Mouse (Mus musculus) hindbrain, postnatal 0 days (tissue): Measurements from ENCODE around the gene Tbc1d1. TPM values are rescaled to one million over a fixed set of nuclear protein-coding genes. Genes with fewer than 3 reads are reported as not detected.

Experiments
- ATAC-seq: fragments of 200-750 bp; cut with Nextera tagmentation; 2 replicates; pipeline ENCODE4 v1.8.0; 2017; ENCODE audit warnings: mild to moderate bottlenecking, moderate TSS enrichment, moderate library complexity
- DNase-seq: peaks from one replicate; pipeline ENCODE4 v3.0.0-alpha.2; 2015; ENCODE audit warnings: low spot score
- H3K27ac ChIP-seq: fragments of 300-500 bp; sonication (generic); 2 replicates; pipeline ENCODE4 v1.5.1; 2014; ENCODE audit warnings: mild to moderate bottlenecking
- H3K27me3 ChIP-seq: fragments of 300-500 bp; sonication (generic); 2 replicates; pipeline ENCODE4 v1.6.1; 2014; ENCODE audit warnings: low read length, mixed read lengths; ENCODE audit not compliant: insufficient read depth
- H3K36me3 ChIP-seq: fragments of 300-500 bp; sonication (generic); 2 replicates; pipeline ENCODE4 v1.6.1; 2014; ENCODE audit warnings: low read length, mixed read lengths; ENCODE audit not compliant: insufficient read depth
- H3K4me1 ChIP-seq: fragments of 300-500 bp; sonication (generic); 2 replicates; pipeline ENCODE4 v1.6.1; 2014; ENCODE audit warnings: antibody characterized with exemption, low read length, mixed read lengths; ENCODE audit not compliant: insufficient read depth
- H3K4me2 ChIP-seq: fragments of 300-500 bp; sonication (generic); 2 replicates; pipeline ENCODE4 v1.6.1; 2014; ENCODE audit warnings: low read depth, mild to moderate bottlenecking, low read length, moderate library complexity, mixed read lengths
- H3K4me3 ChIP-seq: fragments of 300-500 bp; sonication (generic); 2 replicates; pipeline ENCODE4 v1.5.1; 2014; ENCODE audit warnings: low read length
- H3K9ac ChIP-seq: fragments of 300-500 bp; sonication (generic); replicated peaks from 2 replicates; pipeline ENCODE4 v1.6.1; 2014; ENCODE audit warnings: mild to moderate bottlenecking, low read length, moderate library complexity, mixed read lengths
- H3K9me3 ChIP-seq: fragments of 300-500 bp; sonication (generic); 2 replicates; pipeline ENCODE4 v1.6.1; 2016; ENCODE audit warnings: low read length, mixed read lengths
- CTCF ChIP-seq: IDR thresholded peaks from 2 replicates; pipeline ENCODE4 v1.5.1; 2016; ENCODE audit warnings: antibody characterized with exemption, control low read depth, low read depth
- WGBS: fragments of 180-500 bp; shearing (Covaris S2); extraction: QIAGEN DNeasy Blood & Tissue Kit; methylation state at CpG from one replicate; pipeline ENCODE4 v1.1.7; 2014; 5-methylcytosine and 5-hydroxymethylcytosine counted together
- polyA plus RNA-seq: library from polyadenylated mRNA; unstranded; fragments of >200 nt; fragmentation: Nextera tagmentation; extraction: Ambion mirVana; gene quantifications from 2 replicates; pipeline ENCODE4 v1.2.1, GENCODE M21; 2015
- total RNA-seq: library from RNA; depleted of rRNA; stranded (reverse); fragments of >200 nt; gene quantifications from 2 replicates; pipeline ENCODE4 v1.2.3, GENCODE M21; 2014

Tbc1d1 gene
- total and polyA plus RNA-seq, 2 experiments from 2014 or later, result 7.2 to 19.2 TPM

GRCm38 (mm10) chr5:64381538-64381937, 225.4 kb downstream of the Tbc1d1 start:
- WGBS, result 28% methylated on average over 8 of the region's 8 CpGs
- H3K27me3 ChIP-seq, result no peaks in the 10 kb centered on the region
- peak overlapping the region; percentile 11; the same call in 1 of the 2 replicates for H3K27ac ChIP-seq
- H3K36me3 ChIP-seq, result no peaks in the 10 kb centered on the region
- H3K4me3 ChIP-seq, result no peak overlapping the region
- H3K4me2 ChIP-seq, result no peak overlapping the region
- H3K9ac ChIP-seq, result no peak overlapping the region
- no peak for TF ChIP-seq CTCF
- ATAC-seq, result no peak
- no peak for DNase-seq
- no peaks in the 10 kb centered on the region for H3K9me3 ChIP-seq
- peaks cover 9% of the 10 kb centered on the region; the same call in 1 of the 2 replicates for H3K4me1 ChIP-seq

GRCm38 (mm10) chr5:64382451-64383057, 226.4 kb downstream of the Tbc1d1 start:
- Histone ChIP-seq H3K4me2 (no peak overlapping the region), H3K4me3 (no peak overlapping the region), H3K36me3 (no peaks in the 10 kb centered on the region), H3K27ac (no peak overlapping the region), H3K9me3 (no peaks in the 10 kb centered on the region), H3K4me1 (peaks cover 9% of the 10 kb centered on the region; the same call in 1 of the 2 replicates), H3K9ac (no peak overlapping the region), H3K27me3 (no peaks in the 10 kb centered on the region)
- ATAC-seq, result peak; percentile 83
- TF ChIP-seq CTCF, result peak; percentile 99
- peak; percentile 90 for DNase-seq
- WGBS, result 20% methylated on average over 8 of the region's 8 CpGs

GRCm38 (mm10) chr5:64383215-64383614, 227.1 kb downstream of the Tbc1d1 start:
- H3K36me3 ChIP-seq, result no peaks in the 10 kb centered on the region
- no peak for ATAC-seq
- H3K4me3 ChIP-seq, result no peak overlapping the region
- H3K4me2 ChIP-seq, result no peak overlapping the region
- no peak overlapping the region for H3K27ac ChIP-seq
- WGBS, result 85% methylated on average over 4 of the region's 4 CpGs
- no peaks in the 10 kb centered on the region for H3K27me3 ChIP-seq
- H3K4me1 ChIP-seq, result peaks cover 9% of the 10 kb centered on the region; the same call in 1 of the 2 replicates
- no peak for TF ChIP-seq CTCF
- H3K9me3 ChIP-seq, result no peaks in the 10 kb centered on the region
- DNase-seq, result no peak
- no peak overlapping the region for H3K9ac ChIP-seq

GRCm38 (mm10) chr5:64384546-64384945, 228.4 kb downstream of the Tbc1d1 start:
- Histone ChIP-seq H3K4me2 (no peak overlapping the region), H3K27ac (no peak overlapping the region), H3K36me3 (no peaks in the 10 kb centered on the region), H3K4me1 (peaks cover 9% of the 10 kb centered on the region; the same call in 1 of the 2 replicates), H3K9me3 (no peaks in the 10 kb centered on the region), H3K27me3 (no peaks in the 10 kb centered on the region), H3K4me3 (no peak overlapping the region), H3K9ac (no peak overlapping the region)
- DNase-seq, result no peak
- TF ChIP-seq CTCF, result no peak
- WGBS, result 75% methylated on average over 6 of the region's 6 CpGs
- ATAC-seq, result no peak

- H3K4me2 ChIP-seq, result no peak overlapping the region
- DNase-seq (no peak), ATAC-seq (no peak)
- no peak overlapping the region for H3K9ac ChIP-seq
- no peaks in the 10 kb centered on the region for H3K9me3 ChIP-seq
- H3K36me3 ChIP-seq, result no peaks in the 10 kb centered on the region
- no peak overlapping the region for H3K4me3 ChIP-seq
- TF ChIP-seq CTCF, result no peak
- 0 out of 2 replicates have a peak, but pooled peaks cover 4% of the 10 kb centered on the region for H3K4me1 ChIP-seq
- no peaks in the 10 kb centered on the region for H3K27me3 ChIP-seq
- WGBS, result 83% methylated on average over 3 of the region's 3 CpGs
- no peak overlapping the region for H3K27ac ChIP-seq
These were observed 230.9 kb downstream of the Tbc1d1 start for GRCm38 (mm10) chr5:64386996-64387395.

GRCm38 (mm10) chr5:64389202-64389929, 233.3 kb downstream of the Tbc1d1 start:
- no peak overlapping the region for H3K9ac ChIP-seq
- no peak overlapping the region for H3K4me2 ChIP-seq

GRCm38 (mm10) chr5:64391346-64391745, 235.2 kb downstream of the Tbc1d1 start:
- H3K9me3 ChIP-seq, result no peaks in the 10 kb centered on the region
- no peak overlapping the region for H3K9ac ChIP-seq
- no peaks in the 10 kb centered on the region for H3K4me1 ChIP-seq
- WGBS, result 52% methylated on average over 4 of the region's 4 CpGs
- no peak for TF ChIP-seq CTCF
- no peak overlapping the region for H3K27ac ChIP-seq
- no peaks in the 10 kb centered on the region for H3K36me3 ChIP-seq
- no peak overlapping the region for H3K4me2 ChIP-seq
- no peaks in the 10 kb centered on the region for H3K27me3 ChIP-seq
- no peak for DNase-seq
- H3K4me3 ChIP-seq, result no peak overlapping the region
- ATAC-seq, result no peak

More at GRCm38 (mm10) chr5:64389202-64389929, 233.3 kb downstream of the Tbc1d1 start:
- Histone ChIP-seq H3K4me3 (no peak overlapping the region), H3K27me3 (no peaks in the 10 kb centered on the region), H3K36me3 (no peaks in the 10 kb centered on the region), H3K9me3 (no peaks in the 10 kb centered on the region), H3K27ac (no peak overlapping the region), H3K4me1 (no peaks in the 10 kb centered on the region)
- no peak for TF ChIP-seq CTCF
- ATAC-seq (peak; percentile 62; the same call in 1 of the 2 replicates), DNase-seq (no peak)
- WGBS, result 13% methylated on average over 6 of the region's 6 CpGs
